Mouse (Mus musculus) heart, postnatal 10 days (tissue): ENCODE data around the gene Scn3b. TPM values are rescaled to one million over a fixed set of nuclear protein-coding genes. Genes with fewer than 3 reads are reported as not detected.

Experiments used
- DNase-seq, 2 experiments: peaks; one replicate each; pipeline ENCODE4 v3.0.0; 2021
- intact Hi-C: fragments of 180-260 bp; cut with DNase I; formaldehyde crosslinking; loops from one replicate; pipeline ENCODE4 v1.15.1; 2025
- total RNA-seq, 2 experiments: library from RNA; stranded (reverse); gene quantifications; 2 replicates each; pipeline ENCODE4 v1.2.3; 2021

Scn3b gene
- total RNA-seq = 1 to 10 TPM; 1.3 to 2.1 TPM

DNA sequence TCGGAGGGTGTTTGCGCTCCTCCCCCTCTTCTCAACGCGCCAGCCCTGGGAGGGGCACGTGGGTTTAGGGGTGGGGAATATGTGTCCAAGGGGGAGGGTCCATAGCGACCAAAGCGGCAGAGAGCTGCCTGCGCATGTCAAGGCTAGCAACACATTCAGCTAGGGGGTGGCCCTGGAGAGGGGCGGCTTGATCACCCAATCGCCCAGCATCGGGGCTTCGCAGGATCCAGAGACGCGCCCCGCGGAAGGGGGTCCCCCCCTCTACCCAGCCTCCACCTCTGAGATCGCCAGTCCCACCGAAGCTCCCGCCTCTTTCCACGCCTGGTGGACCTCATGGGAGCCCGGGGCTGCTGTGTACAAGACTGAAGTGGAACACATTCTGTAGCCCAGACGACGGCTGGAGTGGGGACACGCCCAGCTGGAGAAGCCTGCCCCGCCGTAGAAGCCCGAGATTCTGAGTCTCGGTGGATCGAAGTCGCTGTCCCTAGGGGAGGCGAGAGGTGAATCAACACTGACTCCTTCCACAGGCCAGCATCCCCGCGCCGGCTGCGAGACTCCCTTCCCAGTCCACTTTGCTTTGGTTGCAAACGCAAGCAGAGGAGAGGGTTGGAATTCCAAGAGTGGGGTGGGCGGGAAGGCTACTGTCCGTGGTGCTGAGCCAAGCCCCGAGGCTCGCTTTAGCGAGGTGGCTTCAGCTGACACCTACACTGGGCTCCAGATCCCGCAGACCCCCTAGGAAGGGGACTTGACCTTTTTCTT, at the start of gene Scn3b:
TSS of gene Scn3b (plus strand) at position 115 of the 759 bp plus-strand sequence.
- intact Hi-C loops = no loop called here

DNA sequence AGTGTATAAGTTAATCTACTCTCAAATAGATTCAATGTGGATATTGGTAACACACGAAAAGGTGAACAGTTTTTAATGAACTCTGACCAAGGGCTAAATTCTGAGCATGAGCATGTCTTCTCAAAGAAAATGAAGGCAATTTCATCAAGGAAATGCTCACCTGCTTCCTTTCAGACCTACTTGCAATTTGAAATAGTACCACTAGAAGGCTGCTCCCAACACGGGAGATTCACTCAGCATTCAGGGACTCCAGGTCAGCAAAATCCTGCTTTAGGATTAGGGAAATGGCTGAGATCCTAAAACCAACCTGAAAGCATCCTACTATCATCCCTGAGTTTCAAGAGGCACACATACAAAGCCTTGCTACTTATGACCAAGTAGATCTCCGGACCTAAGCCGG, 44.7 kb upstream of the Scn3b start:
- DNase-seq = no peak
- intact Hi-C loops = loop anchor here (1.0 to 10.0 kb wide), 2 partner anchors 106 to 191 kb away; no protein-coding TSS in a partner anchor

More for the DNA sequence above, at the start of gene Scn3b:
- peak; percentile 60 to 62 for DNase-seq

DNA sequence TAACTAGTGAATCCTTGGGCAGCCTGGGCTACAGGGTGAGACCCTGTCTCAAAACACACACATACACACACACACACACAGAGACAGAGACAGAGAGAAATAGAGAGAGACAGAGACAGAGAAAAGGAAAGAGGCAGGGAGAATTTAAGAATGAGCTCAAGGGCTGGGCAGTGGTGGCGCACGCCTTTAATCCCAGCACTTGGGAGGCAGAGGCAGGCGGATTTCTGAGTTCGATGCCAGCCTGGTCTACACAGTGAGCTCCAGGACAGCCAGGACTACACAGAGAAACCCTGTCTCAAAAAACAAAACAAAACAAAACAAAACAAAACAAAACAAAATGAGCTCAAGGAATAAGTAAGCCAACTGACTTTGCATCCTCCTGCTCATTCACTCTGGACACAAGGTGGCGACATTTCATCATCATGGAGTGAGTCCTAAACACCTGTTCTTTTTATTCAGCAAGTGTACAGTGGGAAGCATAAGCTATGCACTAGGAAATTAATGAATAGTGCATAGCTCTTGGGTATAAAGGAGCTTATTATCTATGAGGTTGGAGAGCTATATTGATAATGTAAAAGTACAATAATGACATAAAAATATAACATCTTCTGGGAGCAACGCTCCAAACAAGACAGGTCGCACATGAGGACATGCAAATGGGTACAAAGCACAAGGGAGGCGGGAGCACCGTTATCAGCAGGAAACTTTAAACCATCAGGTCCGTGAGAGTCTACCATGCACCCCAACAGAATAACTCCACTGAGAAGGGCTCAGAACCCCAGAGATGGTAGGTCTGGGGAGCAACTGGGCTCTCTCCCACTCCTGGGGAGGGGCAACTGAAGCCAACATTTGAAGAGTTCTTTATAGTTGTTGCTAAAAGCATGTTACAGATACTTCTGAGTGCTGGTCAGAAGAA, 40.9 kb upstream of the Scn3b start:
- intact Hi-C loops = loop anchor here (1.0 to 10.0 kb wide), 3 partner anchors 102 to 187 kb away; no protein-coding TSS in a partner anchor
- peak; percentile 45 to 76 for DNase-seq

DNA sequence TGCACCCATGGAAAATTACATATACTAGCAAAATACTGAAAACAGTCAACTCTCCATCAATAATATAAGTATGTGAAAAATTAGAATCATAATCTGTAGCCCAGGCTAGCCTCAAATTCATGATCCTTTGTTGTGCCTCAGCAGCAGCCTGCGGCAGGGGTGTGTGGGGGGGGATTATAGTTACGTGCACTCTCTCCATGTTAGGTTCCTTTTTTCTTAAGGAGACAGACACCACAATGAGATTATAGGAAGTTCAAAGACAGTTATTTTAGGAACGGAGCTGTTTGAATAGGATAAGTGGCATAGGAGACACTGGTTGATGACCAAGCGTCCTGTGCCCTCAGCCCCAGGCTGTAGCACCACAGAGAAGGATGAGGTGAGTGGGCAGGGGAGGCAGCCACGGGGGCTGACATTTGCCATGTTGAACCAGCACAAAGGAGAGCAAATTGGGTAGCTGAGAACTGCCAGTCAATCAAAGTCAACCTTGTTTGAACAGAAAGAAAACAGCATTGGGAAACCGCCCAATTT, 40.1 kb upstream of the Scn3b start:
- no peak for DNase-seq
- intact Hi-C loops = loop anchor here (1.0 to 10.0 kb wide), 3 partner anchors 101 to 186 kb away; no protein-coding TSS in a partner anchor

DNA sequence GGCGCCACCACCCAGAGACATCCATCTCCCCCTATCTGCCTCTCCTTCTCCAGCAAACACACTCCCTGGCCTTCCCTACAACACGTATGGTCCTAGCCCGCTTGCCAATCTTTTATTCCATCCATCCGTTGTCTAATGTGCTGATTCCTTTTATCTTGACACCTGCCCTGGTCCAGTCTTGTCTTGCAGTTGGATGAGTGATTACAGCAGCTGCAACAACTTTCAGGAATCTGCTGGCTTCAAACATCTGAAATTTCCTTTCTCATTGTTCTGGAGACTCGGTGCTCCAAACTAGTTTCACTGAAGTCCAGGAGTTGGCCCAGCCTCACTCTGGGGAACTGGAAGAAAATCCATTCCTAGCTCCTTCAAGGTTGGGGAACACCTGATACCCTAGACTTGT, 39.5 kb upstream of the Scn3b start:
- intact Hi-C loops = loop anchor here (5.0 to 10.0 kb wide), 2 partner anchors 158 to 185 kb away; no protein-coding TSS in a partner anchor
- no peak for DNase-seq

DNA sequence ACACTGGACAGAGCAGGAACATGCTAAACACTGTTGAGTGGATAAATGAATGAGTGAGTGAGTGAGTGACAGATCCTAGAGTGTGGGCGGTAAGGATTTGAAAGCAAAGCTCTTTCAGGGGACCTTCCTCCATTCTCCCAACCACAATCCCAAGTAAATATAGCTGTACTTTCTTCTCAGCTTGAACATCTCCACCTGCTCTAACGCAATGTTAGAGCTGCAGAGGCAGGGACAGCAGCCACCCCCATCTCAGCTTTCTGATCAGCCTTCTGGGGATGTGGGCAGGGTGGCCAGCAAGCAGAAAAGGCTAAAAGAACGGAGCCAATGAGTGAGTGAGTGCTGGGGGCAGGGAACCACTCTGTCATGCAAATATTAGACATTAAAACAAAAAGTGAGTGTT, 38.0 kb upstream of the Scn3b start:
- no peak for DNase-seq
- intact Hi-C loops = no loop called here

DNA sequence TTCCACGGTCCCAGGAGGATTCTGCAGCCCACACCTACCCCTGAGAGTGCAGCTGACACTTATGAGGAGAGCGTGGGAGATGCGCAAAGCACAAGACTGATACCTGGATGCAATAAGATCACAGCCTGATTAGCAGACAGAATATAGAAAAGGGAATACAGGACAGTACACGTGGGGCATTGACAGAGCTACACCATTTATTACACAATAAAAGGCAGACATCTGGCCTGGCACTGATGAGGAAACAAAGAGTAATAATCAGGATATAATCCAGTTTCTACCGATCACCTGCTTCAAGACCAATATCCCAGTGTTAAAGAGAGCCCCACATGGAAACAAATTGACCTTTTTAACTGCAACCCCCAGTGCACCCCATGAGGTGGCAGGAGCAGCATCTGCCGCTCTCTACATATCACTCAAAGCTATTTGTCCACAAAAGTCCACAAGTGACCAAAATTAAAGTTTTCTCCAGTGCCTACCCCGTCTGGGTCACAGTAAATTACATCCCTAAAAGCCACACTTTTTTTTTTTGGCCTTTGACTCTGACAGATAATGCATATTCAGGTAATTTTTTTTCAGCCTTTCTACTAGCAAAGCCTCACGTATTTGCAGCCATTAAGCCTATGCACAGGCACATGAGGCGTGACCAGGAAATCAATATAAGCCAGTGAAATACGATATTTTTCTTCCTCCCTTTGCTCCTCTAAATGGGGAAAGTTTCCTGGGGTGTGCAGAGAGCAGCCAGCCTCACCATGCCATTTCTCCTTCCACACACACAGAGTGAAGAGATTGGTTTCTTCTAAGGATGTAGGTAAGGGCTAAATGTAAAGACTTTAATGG, 34.6 kb upstream of the Scn3b start:
- DNase-seq = no peak
- intact Hi-C loops = no loop called here

DNA sequence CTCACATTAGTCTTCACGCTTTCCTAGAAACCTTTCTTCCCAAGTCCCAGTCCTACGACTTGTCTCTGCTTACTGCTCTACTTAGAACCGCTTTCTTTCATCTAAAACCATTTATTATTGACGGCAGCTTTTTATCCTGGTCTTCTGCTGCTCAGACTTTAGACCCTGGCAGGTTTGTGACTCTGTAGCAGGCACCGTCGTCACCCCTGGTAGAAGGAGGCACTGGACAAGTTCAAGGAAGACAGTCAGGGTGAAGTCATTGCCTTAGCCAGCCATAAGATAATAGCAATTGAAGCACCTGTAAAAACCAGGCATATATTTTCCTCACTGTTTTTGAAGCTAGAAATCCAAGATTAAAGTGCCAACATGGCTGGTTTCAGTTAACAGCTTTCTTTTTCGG, 33.8 kb upstream of the Scn3b start:
- no peak for DNase-seq

DNA sequence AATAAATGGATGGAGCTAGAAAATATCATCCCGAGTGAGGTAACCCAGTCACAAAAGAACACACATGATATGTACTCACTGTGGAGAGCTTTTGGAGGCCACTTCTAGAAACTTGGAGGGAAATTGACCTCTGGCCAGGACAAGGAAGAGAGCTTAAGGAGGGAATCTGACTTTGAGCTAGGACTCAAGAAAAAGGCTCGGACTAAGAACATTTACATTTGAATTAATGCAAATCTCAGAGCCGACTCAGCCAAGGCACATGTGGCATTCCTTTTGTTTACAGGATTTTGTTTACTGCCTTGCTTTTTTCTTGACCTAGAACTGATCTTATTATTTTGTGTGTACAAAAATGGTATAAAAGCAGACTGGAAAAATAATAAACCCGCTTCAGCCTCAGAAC, 29.3 kb upstream of the Scn3b start:
- no peak for DNase-seq
- intact Hi-C loops = no loop called here

More for the DNA sequence above, 33.8 kb upstream of the Scn3b start:
- intact Hi-C loops = no loop called here

DNA sequence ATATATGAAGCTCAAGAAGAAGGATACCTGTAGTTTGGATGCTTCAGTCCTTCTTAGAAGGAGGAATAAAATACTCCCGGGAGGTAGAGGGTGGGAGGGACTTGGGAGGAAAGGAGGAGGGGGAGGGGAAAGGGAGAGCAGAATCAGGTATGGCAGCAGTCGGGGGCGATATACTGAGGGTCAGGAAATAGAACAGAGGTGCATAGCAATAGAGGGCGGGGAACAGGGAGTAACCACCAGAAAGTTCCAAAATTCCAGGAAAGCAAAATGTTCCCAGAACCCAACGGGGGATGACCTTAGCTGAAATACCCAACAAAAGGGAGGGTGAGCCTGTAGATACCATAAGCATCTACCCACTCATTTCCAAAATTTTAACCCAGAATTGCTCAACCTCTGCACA, 28.7 kb upstream of the Scn3b start:
- DNase-seq = no peak
- intact Hi-C loops = no loop called here

DNA sequence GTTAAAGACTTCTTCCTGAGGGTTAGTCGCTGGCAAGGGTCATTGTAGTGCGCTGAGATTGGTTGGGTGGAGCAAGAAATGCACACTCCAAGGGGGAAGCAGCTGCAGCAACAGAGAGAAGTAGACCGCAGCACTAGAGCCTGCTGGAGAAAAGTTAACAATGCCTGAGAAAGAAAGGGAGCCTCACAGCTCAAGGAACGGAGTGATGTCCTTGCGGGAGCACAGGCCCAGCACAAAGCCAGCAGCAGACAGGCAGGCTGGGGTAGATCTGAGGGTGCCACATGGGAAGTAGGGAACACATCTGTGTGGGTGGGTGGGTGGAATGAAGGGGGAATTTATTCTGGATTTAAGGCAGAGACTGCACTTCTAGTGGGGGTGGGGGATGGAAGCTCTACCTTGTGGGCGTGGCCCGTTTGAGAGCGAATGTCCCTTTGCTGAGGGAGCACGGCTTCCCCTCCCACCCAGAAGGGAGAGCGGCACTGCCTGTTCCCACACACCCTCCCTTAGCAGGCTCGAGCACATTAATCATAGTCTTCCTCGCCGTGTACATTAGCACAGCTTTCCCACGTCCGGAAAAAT, 27.7 kb upstream of the Scn3b start:
- intact Hi-C loops = no loop called here
- peak; percentile 40 to 53 for DNase-seq

DNA sequence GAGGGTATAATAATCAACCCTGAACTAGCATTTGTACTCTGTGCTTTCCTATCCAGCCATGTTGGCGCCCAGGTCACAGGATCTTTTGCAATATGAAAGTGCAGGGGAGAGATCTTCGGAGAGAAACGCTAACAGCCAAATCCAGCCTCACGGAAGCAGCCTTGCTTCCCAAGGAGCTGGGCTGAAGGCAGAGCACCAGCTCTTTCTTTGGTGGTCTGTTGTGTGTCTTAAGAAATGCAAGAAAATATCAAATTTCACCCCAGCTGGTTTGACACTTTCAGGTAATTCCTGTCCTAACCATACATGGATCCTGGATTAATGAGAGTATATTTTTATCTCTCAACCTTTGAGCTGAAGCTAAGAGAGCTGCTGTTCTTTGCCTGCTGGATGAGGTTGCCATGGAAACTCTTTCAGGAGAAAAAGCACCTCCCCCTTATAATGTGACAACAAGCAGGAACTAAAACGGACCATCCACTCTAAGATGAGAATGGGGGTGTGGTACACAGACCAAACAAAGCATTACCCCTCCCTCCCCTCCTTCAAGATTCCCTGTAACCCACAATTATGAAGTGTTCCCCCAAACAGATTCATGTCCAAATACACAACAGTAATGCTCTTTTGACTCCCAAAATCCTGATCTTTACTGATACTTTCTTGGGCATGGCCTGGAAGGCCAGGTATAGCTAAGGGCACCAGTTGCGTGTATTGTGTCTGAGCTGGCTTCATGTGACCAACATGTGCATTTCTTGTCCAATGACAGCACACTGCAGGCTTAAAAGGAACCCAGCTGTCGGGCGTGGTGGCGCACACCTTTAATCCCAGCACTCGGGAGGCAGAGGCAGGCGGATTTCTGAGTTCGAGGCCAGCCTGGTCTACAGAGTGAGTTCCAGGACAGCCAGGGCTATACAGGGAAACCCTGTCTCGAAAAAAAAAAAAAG, 26.8 kb upstream of the Scn3b start:
- intact Hi-C loops = no loop called here
- DNase-seq = peak in 1 of 2 experiments; percentile 30

DNA sequence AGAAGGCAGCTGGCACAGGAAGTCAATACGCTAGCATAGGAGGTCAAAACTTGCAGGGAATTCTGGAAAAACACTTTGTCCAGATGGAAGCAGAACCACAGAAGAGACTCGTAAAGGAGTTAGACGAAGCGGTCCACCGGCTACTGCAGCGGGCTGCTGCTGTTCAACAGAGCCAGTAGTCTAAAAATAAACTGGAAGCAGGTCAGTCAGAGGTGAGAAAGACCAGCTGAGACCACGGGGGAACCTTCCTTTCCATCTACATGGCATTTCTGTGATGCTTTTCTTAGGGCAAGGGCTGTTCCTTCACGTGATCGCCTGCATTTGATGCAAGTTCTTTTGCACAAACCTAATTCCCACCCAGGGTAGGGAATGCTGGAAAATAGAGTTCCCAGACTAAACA, 23.6 kb upstream of the Scn3b start:
- DNase-seq = no peak

DNA sequence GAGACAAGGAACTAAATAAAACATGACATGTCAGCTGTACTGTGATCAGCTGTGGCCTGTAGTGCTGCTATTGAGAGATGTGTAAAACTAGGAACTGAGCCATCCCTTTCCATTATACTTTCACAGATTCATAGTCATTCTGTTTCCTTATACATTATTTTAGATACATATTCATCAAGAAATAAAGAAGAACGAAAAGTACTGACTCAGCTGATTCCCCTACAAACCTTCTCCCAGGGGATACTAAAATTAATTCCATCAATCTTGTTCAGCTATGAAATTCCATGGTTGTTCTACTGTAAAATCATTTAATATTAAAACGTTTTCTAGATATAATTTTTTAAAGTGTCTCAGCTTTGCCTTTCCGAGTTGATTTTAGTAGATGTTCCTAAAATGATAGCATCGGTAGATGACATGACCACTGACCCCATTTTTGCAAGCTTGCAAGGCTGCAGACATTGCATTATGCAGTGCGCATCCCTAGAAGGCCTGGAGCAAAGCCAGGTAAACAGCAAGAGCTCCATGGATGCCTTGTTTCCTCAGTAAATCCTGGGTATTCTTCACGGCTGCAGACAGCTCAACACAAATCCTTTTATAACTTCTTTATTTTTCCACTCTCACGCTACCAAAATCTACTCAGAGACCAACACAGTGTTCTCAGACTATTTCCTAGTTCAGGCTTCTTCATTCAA, 22.9 kb upstream of the Scn3b start:
- DNase-seq = no peak
- intact Hi-C loops = no loop called here

More for the DNA sequence above, 23.6 kb upstream of the Scn3b start:
- intact Hi-C loops = no loop called here

DNA sequence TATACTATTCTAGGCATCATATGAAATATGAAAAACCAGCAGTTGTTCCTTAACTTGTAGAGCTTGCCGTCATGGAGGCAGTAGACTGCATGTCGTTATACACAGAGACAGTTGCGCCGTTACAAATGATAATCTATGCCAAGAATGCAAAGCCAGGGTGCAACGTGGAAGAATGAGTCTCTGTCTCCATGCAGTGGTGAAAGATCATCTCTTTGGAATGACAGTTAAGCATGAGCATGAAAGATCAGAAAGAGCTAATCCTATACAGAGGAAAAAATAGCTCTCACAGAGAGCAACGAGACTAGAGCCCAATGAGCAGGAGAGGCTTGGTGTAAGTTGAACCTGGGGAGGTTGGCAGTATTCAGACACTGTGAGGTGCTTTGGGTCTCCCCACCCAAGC, 22.3 kb upstream of the Scn3b start:
- DNase-seq = no peak
- intact Hi-C loops = no loop called here

DNA sequence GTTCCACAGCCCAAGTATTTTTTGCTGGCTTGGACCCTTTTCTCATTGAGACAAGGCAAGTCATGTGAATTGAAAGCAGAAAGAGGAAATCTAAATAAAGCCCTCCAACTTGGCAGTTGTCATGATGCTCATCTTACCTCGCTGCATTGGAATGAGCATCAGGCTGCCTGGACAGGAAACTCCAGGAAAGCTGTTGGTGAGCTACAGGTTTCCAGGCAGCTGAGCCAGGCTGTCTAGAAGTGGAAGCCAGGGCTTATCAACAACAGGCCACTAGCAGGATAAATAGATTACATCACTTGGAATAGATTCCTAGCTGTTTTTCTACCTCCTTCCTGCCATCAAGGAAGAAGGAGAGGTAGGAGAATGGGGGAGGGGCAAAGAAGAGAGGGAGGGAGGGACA, 19.9 kb upstream of the Scn3b start:
- intact Hi-C loops = no loop called here
- no peak for DNase-seq

DNA sequence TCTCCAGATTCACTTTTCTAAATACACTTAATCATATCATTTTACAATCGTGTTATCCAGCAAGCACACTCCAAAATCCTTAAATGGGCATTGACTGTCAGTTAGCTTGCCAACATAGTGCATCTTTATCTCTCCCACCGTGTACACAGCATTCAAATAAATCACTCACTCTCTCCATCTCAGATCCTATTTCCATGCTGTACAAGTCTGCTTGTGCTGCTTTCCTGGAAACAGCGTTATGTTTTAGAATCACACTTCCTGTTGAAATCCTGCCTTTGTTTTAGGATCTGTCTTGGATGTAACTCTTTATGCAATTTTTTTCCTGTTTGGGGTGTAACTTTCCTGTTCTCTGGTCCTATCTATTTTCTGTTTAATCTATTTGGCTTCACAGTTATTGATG, 16.6 kb upstream of the Scn3b start:
- no peak for DNase-seq
- intact Hi-C loops = no loop called here

DNA sequence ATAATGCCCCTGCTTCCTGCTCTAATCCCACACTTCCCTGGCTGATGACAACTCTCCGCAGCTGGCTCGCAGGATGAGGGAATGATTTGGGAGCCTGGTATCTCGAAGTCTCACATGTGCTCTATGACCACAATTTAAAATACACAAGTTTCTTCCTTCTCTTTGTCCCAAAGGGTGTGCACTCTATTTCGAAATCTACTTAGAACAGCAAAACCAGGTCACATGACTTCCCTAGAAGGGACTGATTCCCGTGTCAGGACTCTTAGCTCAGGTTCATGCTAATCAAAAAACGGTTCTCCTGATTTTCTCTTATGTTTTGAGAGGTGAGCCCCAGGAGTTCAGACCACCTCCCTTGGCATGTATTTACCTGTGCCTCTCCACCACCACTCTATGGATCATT, 5.1 kb upstream of the Scn3b start:
- DNase-seq = no peak
- intact Hi-C loops = no loop called here
